Mouse (Mus musculus): ENCODE measurements around the gene Crb1.
"Not testable (repeated sequence)": the region's sequence is repeated elsewhere in the genome, so short reads cannot be mapped to it uniquely, and the experiment has no call there.

The Crb1 gene

GRCm38 (mm10) chr1:139376638-139377286 is at the start of gene Crb1:
TSS of gene Crb1 (minus strand) at chr1:139377100.
- DNase-seq (ENCODE audit: low spot score), result no peak

- no peak for DNase-seq (ENCODE audit: low spot score)
Observed at GRCm38 (mm10) chr1:139425006-139425405, 48.1 kb upstream of the Crb1 start.

GRCm38 (mm10) chr1:139423931-139424330 is 47.0 kb upstream of the Crb1 start:
- no peak for DNase-seq (ENCODE audit: low spot score)

GRCm38 (mm10) chr1:139422941-139423340 is 46.0 kb upstream of the Crb1 start:
- DNase-seq (ENCODE audit: low spot score), result peak; percentile 15

- peak; percentile 85 for DNase-seq (ENCODE audit: low spot score)
Observed at GRCm38 (mm10) chr1:139421875-139422791, 45.2 kb upstream of the Crb1 start, which contains the start of gene Zbtb41. TSS of gene Zbtb41 (plus strand) at chr1:139422288.

GRCm38 (mm10) chr1:139421521-139421874 is 44.6 kb upstream of the Crb1 start:
- DNase-seq (ENCODE audit: low spot score), result no peak

GRCm38 (mm10) chr1:139413465-139413864 is 36.6 kb upstream of the Crb1 start:
- DNase-seq (ENCODE audit: low spot score), result no peak

- DNase-seq (ENCODE audit: low spot score), result not testable (repeated sequence)
Observed at GRCm38 (mm10) chr1:139412365-139412764, 35.5 kb upstream of the Crb1 start.

GRCm38 (mm10) chr1:139407701-139408100 is 30.8 kb upstream of the Crb1 start:
- DNase-seq (ENCODE audit: low spot score), result no peak

GRCm38 (mm10) chr1:139405766-139406165 is 28.9 kb upstream of the Crb1 start:
- no peak for DNase-seq (ENCODE audit: low spot score)

- DNase-seq (ENCODE audit: low spot score), result no peak
Observed at GRCm38 (mm10) chr1:139396589-139396988, 19.7 kb upstream of the Crb1 start.

GRCm38 (mm10) chr1:139391747-139392146 is 14.8 kb upstream of the Crb1 start:
- DNase-seq (ENCODE audit: low spot score), result no peak

GRCm38 (mm10) chr1:139379621-139379984 is 2.7 kb upstream of the Crb1 start:
- no peak for DNase-seq (ENCODE audit: low spot score)

GRCm38 (mm10) chr1:139378861-139379620 is 2.1 kb upstream of the Crb1 start:
- no peak for DNase-seq (ENCODE audit: low spot score)

GRCm38 (mm10) chr1:139375900-139376299 is 1.0 kb downstream of the Crb1 start:
- no peak for DNase-seq (ENCODE audit: low spot score)

- no peak for DNase-seq (ENCODE audit: low spot score)
Observed at GRCm38 (mm10) chr1:139371341-139371740, 5.6 kb downstream of the Crb1 start.

- no peak for DNase-seq (ENCODE audit: low spot score)
Observed at GRCm38 (mm10) chr1:139348566-139348965, 28.3 kb downstream of the Crb1 start.

GRCm38 (mm10) chr1:139346602-139347371 is 30.1 kb downstream of the Crb1 start:
- DNase-seq (ENCODE audit: low spot score), result no peak

- no peak for DNase-seq (ENCODE audit: low spot score)
Observed at GRCm38 (mm10) chr1:139346030-139346601, 30.8 kb downstream of the Crb1 start.

- no peak for DNase-seq (ENCODE audit: low spot score)
Observed at GRCm38 (mm10) chr1:139340178-139340859, 36.6 kb downstream of the Crb1 start.

- DNase-seq (ENCODE audit: low spot score), result no peak
Observed at GRCm38 (mm10) chr1:139336997-139337396, 39.9 kb downstream of the Crb1 start.
